Mouse (Mus musculus) embryonic stem cell, embryonic (primary cell): Measurements from ENCODE around the gene Ccnl1.

Experiments
- CTCF ChIA-PET, 4 experiments: fragments of 300-600 bp in 2 of 4; fragments of 350-600 bp in 2 of 4; sonication (Branson Sonifier 250); formaldehyde crosslinking; loops; one replicate each; lab custom pipeline; 2022; ENCODE audit warnings: inconsistent platforms in 2 of 4; lab: Charles Lee
- POLR2A ChIA-PET, 4 experiments: fragments of 300-600 bp in 2 of 4; fragments of 350-600 bp in 2 of 4; sonication (Branson Sonifier 250); formaldehyde crosslinking; loops; one replicate each; lab custom pipeline; 2022; ENCODE audit warnings: antibody characterized with exemption in 4 of 4, inconsistent platforms in 1 of 4; lab: Charles Lee

Gene Ccnl1

GRCm38 (mm10) chr3:65907536-65907935 lies 50.5 kb downstream of the Ccnl1 start:
- ChIA-PET CTCF (no interaction called here), POLR2A (no interaction called here)

- POLR2A ChIA-PET, result interaction anchor here in 2 of 4 experiments (0.6 to 1.1 kb wide), 2 partner anchors 240 to 519 kb away, joined by 3 to 4 read pairs; no protein-coding TSS in a partner anchor
- CTCF ChIA-PET, result interaction anchor here in 3 of 4 experiments (0.5 to 0.7 kb wide), 3 partner anchors 8 to 524 kb away, joined by 3 to 6 read pairs (median 4); no protein-coding TSS in a partner anchor
Observed at GRCm38 (mm10) chr3:65905281-65906169, 52.5 kb downstream of the Ccnl1 start.

DNA sequence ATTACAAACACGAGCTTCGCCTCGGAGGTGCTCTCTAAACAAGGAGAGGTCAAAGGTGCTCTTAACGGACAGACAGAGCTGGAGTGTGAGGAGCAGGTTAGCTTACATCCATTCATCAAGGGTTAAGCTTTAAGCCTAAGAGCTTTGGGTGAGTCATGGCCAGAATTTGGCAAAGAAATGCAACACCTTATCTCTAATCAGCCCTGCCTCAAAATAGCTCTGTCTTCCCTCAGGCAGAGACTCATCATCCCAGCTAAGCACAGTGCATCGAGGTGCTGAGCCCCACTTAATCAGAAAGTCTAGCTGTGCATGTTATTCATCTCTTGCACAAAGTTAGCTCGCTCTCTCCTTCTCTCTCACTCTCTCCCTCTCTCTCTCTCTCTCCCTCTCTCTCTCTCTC lies 53.3 kb downstream of the Ccnl1 start:
- POLR2A ChIA-PET, result interaction anchor here in 1 of 4 experiments (1.1 kb wide), 1 partner anchor 239 kb away, joined by 3 read pairs; no protein-coding TSS in a partner anchor
- CTCF ChIA-PET, result interaction anchor here in 1 of 4 experiments (0.7 to 0.9 kb wide), 2 partner anchors 24 to 523 kb away, joined by 3 read pairs; no protein-coding TSS in a partner anchor

DNA sequence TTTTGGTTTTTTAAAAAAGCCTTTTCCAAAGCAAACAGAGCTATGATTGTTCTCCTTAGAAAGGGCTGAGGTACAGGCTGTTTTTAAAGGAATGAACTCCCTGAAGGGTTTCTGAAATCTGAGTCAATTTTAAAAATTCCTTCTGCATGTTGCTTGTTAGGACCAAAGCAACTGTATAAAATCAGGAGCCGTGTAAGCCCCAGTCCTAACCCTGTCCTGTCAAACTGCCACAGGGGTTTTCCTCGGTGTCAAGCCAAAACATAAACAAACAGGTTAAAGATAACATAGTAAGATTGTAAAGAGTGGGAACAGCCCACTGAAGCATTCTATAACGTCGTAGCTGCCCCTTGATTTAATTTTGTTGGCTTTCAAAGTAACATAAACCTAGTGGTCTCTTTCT lies 53.9 kb downstream of the Ccnl1 start:
- ChIA-PET CTCF (interaction anchor here in 2 of 4 experiments (0.5 to 0.9 kb wide), 2 partner anchors 25 to 120 kb away, joined by 3 to 5 read pairs; no protein-coding TSS in a partner anchor), POLR2A (no interaction called here)

DNA sequence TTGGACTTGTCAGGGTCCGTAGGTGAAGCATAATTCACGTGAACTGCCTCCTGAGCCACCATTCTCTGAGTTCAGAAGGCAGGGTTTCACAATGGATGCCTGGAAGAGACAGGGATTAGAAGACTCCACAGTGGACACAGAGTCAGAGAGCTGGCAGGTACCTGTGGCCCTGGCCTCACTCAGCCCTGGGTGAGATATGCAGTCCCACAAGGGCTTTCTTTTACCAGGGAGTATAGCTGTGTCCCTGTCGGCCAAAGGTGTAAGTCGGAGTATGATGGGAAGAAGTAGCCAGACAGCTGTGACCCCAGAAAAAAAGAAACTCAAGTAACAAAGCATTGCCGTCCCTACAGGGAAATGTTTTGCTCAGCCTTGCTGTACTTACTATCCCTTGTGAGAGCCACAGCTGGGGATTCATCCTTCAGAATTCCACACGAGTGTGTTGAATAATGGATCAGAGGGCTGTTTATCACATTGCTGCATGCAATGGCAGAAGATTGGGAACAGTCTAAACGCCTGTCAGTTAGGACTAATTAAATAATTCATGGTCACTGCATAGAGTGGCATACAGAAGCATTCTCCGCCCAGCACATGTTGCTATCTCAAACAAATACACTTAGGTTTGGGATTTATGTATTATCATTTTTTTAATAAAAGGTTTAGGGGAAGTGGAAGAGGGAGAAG lies 59.3 kb downstream of the Ccnl1 start:
- POLR2A ChIA-PET, result no interaction called here
- CTCF ChIA-PET, result interaction anchor here in 1 of 4 experiments (0.6 kb wide), 1 partner anchor 416 kb away, joined by 11 read pairs; no protein-coding TSS in a partner anchor

DNA sequence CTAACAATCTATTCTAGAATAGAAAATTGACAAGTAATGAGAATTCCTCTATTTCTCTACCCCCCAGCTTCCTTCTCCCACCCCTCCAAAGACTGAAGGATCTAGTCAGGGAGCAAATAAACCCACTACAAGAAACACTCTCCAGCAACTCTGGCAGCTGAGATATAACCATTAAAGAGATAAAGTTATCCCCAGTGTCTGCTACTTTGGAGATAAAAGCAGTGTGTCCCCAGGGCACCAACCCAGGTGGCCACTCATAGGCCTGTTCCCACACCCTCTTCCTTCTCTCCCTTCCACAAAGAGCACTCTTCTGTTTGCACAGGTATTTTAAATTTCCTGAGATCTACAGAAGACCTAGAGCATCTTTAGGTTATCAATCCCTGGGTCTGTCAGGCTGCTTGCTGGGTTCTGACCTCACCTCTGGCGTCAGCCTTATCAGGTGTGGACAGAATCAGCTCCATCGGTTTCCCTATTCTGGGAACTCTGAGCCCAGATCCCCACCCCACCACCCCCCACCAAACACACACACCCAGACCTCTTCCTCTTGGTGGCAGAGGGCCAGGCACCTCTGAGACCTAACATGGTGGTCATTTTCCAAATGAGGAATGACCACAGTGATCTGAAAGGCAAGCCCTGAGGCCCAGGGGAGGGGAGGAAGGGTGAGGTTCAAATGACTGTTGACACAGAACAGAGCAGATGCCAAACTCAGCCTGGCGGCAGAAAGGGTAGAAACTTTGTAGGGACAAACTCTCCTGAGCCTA lies 60.6 kb downstream of the Ccnl1 start:
- ChIA-PET POLR2A (no interaction called here), CTCF (no interaction called here)
